Mouse (Mus musculus): ENCODE measurements around the gene Fam171a1.

- no peak for TF ChIP-seq EP300 (IDR thresholded peaks at IDR 0.05; ENCODE audit: low read depth)
- no peak for TF ChIP-seq CTCF (IDR thresholded peaks at IDR 0.05; ENCODE audit: low read depth)
Measured at GRCm38 (mm10) chr2:3144291-3144690, 30.3 kb downstream of the Fam171a1 start.

Data from liver, embryonic 14.5 days (tissue).